Mouse (Mus musculus): Measurements from ENCODE around the gene Galns.

Gene Galns

GRCm38 (mm10) chr8:122531312-122531711, 80.0 kb downstream of the Galns start:
- DNase-seq, result no peak

DNA sequence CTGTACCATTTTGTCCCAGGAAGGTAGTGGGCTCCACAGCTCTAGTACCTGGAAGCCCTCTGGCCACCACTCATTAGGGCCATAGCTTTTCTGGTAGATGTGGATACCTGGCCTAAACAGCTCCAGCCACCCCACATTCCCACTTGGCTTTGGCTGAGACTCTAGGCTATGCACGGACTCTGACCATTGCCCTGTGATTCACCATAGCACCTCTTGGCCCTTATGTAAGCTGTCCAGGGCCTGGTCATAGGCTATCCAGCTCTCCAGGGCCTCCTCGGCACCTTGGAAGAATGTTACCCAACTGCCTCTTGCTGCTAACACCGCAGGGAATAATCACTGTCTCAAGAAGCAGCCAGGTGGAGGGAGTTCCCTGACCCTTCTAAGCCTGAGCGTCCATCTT, 82.1 kb downstream of the Galns start:
- DNase-seq, result no peak

Data from spleen, adult 18-20 months (tissue).